Mouse (Mus musculus) thymus, adult 2 months (tissue): ENCODE results near the gene Mettl7a3. TPM values are rescaled to one million over a fixed set of nuclear protein-coding genes. Genes with fewer than 3 reads are reported as not detected.
"Not testable (repeated sequence)": the region's sequence is repeated elsewhere in the genome, so short reads cannot be mapped to it uniquely, and the experiment has no call there.

Experiments
- DNase-seq: peaks from one replicate; pipeline ENCODE4 v3.0.0; 2021
- H3K27ac ChIP-seq: fragments of 200-500 bp; 2 replicates; pipeline ENCODE4 v1.5.1; 2012; ENCODE audit warnings: low read length, control low read depth; ENCODE audit not compliant: control insufficient read depth, insufficient read depth
- H3K27me3 ChIP-seq: fragments of 200-500 bp; 2 replicates; pipeline ENCODE4 v1.6.1; 2012; ENCODE audit warnings: mild to moderate bottlenecking, low read length, moderate library complexity, mixed read lengths; ENCODE audit not compliant: control insufficient read depth, insufficient read depth
- H3K36me3 ChIP-seq: fragments of 200-500 bp; 2 replicates; pipeline ENCODE4 v1.6.1; 2012; ENCODE audit warnings: mild to moderate bottlenecking, low read length, moderate library complexity; ENCODE audit not compliant: control insufficient read depth, insufficient read depth
- H3K4me1 ChIP-seq: fragments of 200-500 bp; replicated peaks from 2 replicates; pipeline ENCODE4 v1.6.1; 2012; ENCODE audit warnings: low read length; ENCODE audit not compliant: control insufficient read depth, insufficient read depth
- H3K4me3 ChIP-seq: fragments of 200-500 bp; 2 replicates; pipeline ENCODE4 v1.5.1; 2012; ENCODE audit warnings: mild to moderate bottlenecking, low read length, control low read depth, moderate library complexity; ENCODE audit not compliant: control insufficient read depth, insufficient read depth
- CTCF ChIP-seq: fragments of 200-500 bp; IDR thresholded peaks from 2 replicates; pipeline ENCODE4 v1.5.1; 2012; ENCODE audit warnings: mild to moderate bottlenecking, control low read depth, low read length, moderate library complexity, borderline replicate concordance; ENCODE audit not compliant: control insufficient read depth, poor library complexity, insufficient read depth; ENCODE audit errors: extremely low read depth
- POLR2A ChIP-seq: fragments of 200-500 bp; IDR thresholded peaks from 2 replicates; pipeline ENCODE4 v1.6.1; 2012; ENCODE audit warnings: mild to moderate bottlenecking, low read length, control low read depth, moderate library complexity; ENCODE audit not compliant: control insufficient read depth, poor library complexity, insufficient read depth; ENCODE audit errors: extremely low read depth
- WGBS: fragments of 180-500 bp; shearing (Covaris S2); methylation state at CpG from one replicate; pipeline ENCODE4 v1.1.7; 2018; 5-methylcytosine and 5-hydroxymethylcytosine counted together
- polyA plus RNA-seq: library from polyadenylated mRNA; depleted of rRNA; stranded (reverse); fragments of >200 nt; gene quantifications from 2 replicates; pipeline ENCODE4 v1.2.3, GENCODE M21; 2012

The Mettl7a3 gene
- polyA plus RNA-seq, 1 experiment, result 0.05 TPM

GRCm38 (mm10) chr15:100303428-100304018 lies 31.2 kb upstream of the Mettl7a3 start:
- DNase-seq, result no peak
- no peaks in the 10 kb centered on the region for H3K27me3 ChIP-seq
- peak overlapping the region; percentile 27; the same call in 1 of the 2 replicates for H3K27ac ChIP-seq
- WGBS, result 22% methylated on average over 8 of the region's 8 CpGs
- TF ChIP-seq CTCF (no peak), POLR2A (no peak)
- H3K4me3 ChIP-seq, result no peak overlapping the region
- peaks cover 2% of the 10 kb centered on the region; the same call in 1 of the 2 replicates for H3K4me1 ChIP-seq
- no peaks in the 10 kb centered on the region for H3K36me3 ChIP-seq

- Histone ChIP-seq H3K27ac (peak within 1 kb of the TSS; percentile 66), H3K36me3 (no peaks in the 10 kb centered on the region), H3K4me1 (peaks cover 2% of the 10 kb centered on the region; the same call in 1 of the 2 replicates), H3K4me3 (peak within 1 kb of the TSS; percentile 66), H3K27me3 (no peaks in the 10 kb centered on the region)
- under 1% methylated on average over 21 of the region's 30 CpGs for WGBS
- TF ChIP-seq CTCF, result no peak
- peak; percentile 58 for DNase-seq
These were observed 30.4 kb upstream of the Mettl7a3 start, which contains the start of gene Mettl7a1 for GRCm38 (mm10) chr15:100304019-100304991. Gene Mettl7a1, plus strand, starts transcription at chr15:100304140.

GRCm38 (mm10) chr15:100306201-100306600 lies 28.5 kb upstream of the Mettl7a3 start:
- no peak overlapping the region for H3K4me3 ChIP-seq
- no peaks in the 10 kb centered on the region for H3K36me3 ChIP-seq
- H3K4me1 ChIP-seq, result peaks cover 2% of the 10 kb centered on the region; the same call in 1 of the 2 replicates
- no peak for DNase-seq
- no peak overlapping the region for H3K27ac ChIP-seq
- no peak for TF ChIP-seq CTCF
- no peaks in the 10 kb centered on the region for H3K27me3 ChIP-seq
- 49% methylated on average over 2 of the region's 2 CpGs for WGBS

GRCm38 (mm10) chr15:100307438-100308096 lies 27.2 kb upstream of the Mettl7a3 start:
- H3K4me1 ChIP-seq, H3K36me3 ChIP-seq, H3K27ac ChIP-seq, H3K4me3 ChIP-seq, H3K27me3 ChIP-seq: not testable (repeated sequence)
- 18% methylated on average over 11 of the region's 11 CpGs for WGBS
- peak; percentile 31 for DNase-seq

- H3K27me3 ChIP-seq, result no peaks in the 10 kb centered on the region
- WGBS, result 2% methylated on average over 2 of the region's 2 CpGs
- TF ChIP-seq CTCF (no peak), POLR2A (no peak)
- DNase-seq, result no peak
- no peaks in the 10 kb centered on the region for H3K36me3 ChIP-seq
- no peaks in the 10 kb centered on the region; the same call in 1 of the 2 replicates for H3K4me1 ChIP-seq
- H3K4me3 ChIP-seq, result no peak overlapping the region
- no peak overlapping the region for H3K27ac ChIP-seq
These were observed 22.4 kb upstream of the Mettl7a3 start for GRCm38 (mm10) chr15:100312346-100312745.

GRCm38 (mm10) chr15:100314448-100315145 lies 20.1 kb upstream of the Mettl7a3 start:
- no peak overlapping the region for H3K27ac ChIP-seq
- 98% methylated on average over 5 of the region's 5 CpGs for WGBS
- TF ChIP-seq CTCF (no peak), POLR2A (no peak)
- H3K4me3 ChIP-seq, result no peak overlapping the region
- no peaks in the 10 kb centered on the region for H3K27me3 ChIP-seq
- no peak for DNase-seq
- H3K36me3 ChIP-seq, result no peaks in the 10 kb centered on the region
- H3K4me1 ChIP-seq, result no peaks in the 10 kb centered on the region

- not testable (repeated sequence) for H3K27me3 ChIP-seq, DNase-seq, H3K4me3 ChIP-seq, H3K4me1 ChIP-seq, H3K27ac ChIP-seq, H3K36me3 ChIP-seq
- 86% methylated on average over 4 of the region's 4 CpGs for WGBS
These were observed 16.6 kb upstream of the Mettl7a3 start for GRCm38 (mm10) chr15:100318014-100318671.
